Mouse (Mus musculus) heart, postnatal 14 days (tissue): ENCODE results near the gene Cbr4. TPM values are rescaled to one million over a fixed set of nuclear protein-coding genes. Genes with fewer than 3 reads are reported as not detected.

Experiments
- DNase-seq, 2 experiments: peaks; one replicate each; pipeline ENCODE4 v3.0.0; 2021 to 2022
- intact Hi-C: fragments of 180-260 bp; cut with DNase I; formaldehyde crosslinking; loops from one replicate; pipeline ENCODE4 v1.15.1; 2025
- total RNA-seq, 2 experiments: library from RNA; stranded (reverse); gene quantifications; 2 replicates each; pipeline ENCODE4 v1.2.3; 2021

Gene Cbr4
- total RNA-seq, 2 experiments from 2014 or later, result 66.2 to 70.4 TPM

DNA sequence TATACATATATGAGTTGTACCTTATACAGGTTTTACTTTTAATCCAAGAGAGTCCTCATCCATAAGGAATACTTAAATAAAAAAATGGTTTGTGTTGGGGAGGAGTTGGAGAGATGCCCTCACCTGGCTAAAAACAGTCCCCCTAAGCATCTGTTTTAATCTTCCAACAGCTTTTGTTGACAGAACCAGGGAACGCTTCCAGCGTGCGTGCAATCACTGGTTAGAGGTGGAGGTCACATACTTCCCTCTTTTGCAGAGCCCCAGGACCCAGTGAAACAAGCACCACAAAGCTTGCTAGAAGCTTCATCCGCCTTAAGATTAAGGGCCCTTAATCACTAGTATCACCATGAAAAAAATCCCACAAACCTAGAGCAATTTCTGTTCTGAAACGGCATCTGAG lies 49.9 kb downstream of the Cbr4 start:
- peak; percentile 43 to 63 for DNase-seq
- intact Hi-C loops, result loop anchor here (10.0 kb wide), 1 partner anchor 497 kb away; no protein-coding TSS in a partner anchor

DNA sequence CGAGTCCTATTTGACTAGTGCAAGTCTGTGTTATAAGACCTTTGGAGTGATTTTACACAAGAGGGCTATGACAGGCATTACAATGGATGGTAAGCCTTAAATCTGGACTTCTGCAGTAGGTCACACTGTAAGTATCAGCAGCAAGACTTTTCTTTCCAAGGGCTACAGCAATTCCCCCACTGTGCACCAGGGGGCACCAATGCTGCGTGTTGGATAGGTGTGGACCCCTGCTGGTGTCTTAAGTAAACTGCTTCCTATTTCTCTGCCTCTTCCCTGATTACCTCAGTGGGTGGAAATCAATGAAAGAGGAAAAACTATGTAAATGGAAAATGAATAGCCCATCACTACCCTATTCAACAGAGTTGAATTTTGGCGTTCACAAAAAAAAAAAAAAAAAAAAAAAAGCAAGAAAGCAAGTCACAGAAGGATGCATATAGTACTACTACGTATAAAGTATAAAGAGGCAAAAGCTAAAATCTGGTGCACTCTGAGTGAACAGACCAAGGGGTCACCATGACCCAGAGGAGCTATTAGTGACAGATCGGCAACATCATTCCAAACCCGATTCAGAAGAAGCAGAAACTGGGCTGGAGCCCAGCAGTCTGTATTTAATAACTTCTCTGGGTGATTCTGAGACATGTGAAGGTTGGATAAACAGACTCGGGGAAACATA lies 52.4 kb downstream of the Cbr4 start:
- intact Hi-C loops, result loop anchor here (1.0 to 10.0 kb wide), 3 partner anchors 147 to 495 kb away; no protein-coding TSS in a partner anchor
- DNase-seq, result peak; percentile 86 to 91

DNA sequence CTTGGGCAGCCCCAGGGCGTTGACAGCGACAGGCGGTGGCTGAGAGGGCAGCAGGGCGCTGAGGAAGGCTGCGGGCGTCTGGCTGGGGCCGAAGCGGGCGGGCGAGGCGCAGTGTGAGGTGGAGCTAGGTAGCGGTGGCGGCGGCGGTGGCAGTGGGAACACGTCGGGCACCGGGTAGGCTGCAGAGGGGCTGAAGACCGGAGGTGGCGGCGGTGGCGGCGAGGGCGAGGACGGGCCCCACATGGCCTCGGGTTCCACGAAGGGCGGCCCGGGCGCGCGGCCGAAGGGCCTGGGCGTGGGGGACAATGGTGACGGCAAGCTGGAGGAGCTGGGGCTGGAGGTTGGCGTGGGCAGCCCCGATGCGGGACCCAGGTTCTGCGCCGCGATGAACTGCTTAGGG lies 62.1 kb downstream of the Cbr4 start:
- intact Hi-C loops, result no loop called here
- DNase-seq, result no peak

DNA sequence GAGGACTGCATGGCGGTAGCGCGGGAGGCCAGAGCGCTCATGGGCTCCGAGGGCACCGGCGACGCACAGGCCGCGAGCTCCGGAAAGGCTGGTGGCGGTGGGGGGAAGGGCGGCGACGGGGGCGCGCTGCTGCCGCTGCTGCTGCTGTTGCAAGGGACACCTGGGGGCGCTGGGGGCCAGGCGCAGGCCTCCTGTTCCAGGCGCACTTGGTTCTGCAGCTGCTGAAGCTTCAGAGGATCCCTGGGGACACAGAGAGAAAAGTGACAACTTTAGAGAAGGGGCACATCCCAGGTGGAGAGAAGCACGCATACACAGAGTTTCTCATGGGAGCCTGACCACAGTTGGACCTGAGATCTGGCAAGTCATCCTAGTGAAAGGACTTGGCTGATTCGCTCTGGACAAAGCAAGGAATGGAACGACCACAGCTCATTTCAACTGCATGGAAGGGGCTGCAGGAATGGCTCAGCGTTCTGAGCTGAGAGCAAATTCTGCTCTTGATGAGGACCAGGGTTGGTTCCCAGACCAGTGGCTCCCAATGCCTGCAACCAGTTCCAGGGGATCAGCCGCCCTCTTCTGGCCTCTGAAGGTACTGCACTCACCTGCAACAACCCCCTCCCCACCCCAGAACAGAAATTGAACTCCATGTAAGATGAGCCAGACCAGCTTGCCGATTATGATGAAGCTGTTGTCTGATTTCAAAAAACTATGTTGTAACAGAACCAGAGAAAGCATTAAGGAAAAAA lies 62.6 kb downstream of the Cbr4 start:
- intact Hi-C loops, result no loop called here
- no peak for DNase-seq

DNA sequence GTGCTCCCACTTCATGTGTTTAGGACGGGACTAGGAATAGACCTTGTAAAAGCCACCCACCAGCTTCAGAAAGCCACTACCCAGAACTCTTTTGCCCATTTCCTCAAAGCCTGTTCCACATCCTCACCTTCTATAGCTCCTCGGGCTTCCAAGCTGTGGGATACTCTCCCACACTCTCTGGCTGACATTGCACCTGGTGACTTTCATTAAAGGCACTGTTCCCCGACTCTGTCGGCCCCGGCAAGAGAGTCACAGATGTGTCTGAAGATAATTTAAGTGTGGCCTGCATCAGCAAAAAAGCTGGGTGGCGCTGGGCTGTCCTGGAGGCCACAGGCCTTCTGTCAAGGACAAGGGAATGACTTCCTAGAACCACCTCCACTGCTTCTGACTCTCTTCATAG lies 64.7 kb downstream of the Cbr4 start:
- intact Hi-C loops, result no loop called here
- DNase-seq, result no peak

DNA sequence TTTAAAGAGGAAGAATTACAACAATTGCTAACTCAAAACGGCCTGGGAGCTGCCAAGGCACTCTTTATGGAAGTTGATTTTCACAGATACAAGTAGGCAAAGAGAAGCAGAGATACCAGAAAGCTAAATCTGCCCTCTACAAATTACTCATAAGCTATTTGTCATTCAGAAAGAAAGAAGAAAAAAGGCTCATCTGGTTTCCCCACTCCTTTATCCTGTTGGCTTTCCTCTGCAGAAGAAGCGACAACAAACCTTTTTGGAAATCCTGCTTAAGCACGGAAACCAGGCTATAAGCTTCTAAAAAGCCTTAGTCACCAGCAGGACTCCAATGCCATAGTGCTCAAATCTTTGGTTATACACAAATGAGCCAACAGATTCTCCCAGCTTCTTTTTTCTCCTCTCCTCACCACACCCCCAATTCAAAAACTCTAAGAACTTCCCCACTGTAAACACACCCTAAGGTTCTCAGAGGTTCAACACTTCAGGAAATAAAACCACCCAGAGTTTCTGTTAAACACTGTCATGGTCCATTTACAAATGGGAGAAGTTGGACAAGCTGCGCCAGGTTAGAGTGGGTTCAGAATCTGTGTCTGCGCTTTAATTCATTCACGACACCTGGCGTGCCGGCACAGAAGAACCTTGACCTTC lies 65.3 kb downstream of the Cbr4 start:
- DNase-seq, result no peak
- intact Hi-C loops, result no loop called here

DNA sequence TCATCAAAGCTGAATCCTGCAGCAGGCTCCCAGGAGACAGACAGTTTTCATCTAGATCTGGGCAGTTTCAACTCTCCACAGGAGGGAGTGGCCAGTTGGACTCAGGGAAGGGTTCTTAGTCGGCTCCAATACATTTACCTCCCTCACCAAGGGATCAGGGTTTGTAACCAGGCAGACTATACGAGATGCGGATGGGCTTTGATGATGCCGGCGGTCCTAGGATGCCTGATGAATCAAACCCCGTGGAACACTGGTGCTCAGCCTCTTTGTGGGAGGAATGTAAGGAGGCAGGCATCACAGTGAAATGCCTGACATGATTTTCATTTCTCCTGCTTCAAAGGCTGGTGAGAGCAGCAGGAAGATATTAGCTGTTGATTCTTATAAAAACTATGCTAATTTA lies 67.8 kb downstream of the Cbr4 start:
- DNase-seq, result no peak
- intact Hi-C loops, result no loop called here

DNA sequence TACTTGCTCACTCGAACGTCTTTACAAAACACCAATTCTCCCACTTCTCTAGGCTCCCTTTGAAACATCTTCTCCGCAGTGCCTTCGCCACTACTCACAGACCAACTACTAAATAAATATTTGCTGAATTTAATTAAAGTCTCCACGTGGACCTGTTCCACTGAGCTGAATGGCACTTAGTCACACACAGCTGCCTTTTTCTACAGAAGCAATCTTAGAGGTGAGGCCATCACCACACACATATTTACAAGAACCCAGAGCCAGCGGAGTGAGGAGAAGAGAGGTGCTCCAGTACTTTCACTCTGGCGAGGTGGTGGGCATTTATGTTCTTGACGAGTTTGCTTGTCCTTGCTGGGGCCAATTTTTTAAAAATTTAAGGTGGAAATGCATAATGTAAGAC lies 68.7 kb downstream of the Cbr4 start:
- DNase-seq, result no peak
- intact Hi-C loops, result no loop called here
